In genomic region chrX:38635638-38635931, GRCm38 (mm10) we compare ENCODE assay signal across 8 mouse cellular contexts. TPM values are rescaled to one million over a fixed set of nuclear protein-coding genes. Genes with fewer than 3 reads are reported as not detected.
DNase-seq lines count a peak whose midpoint lies in the region; ATAC-seq lines count a peak whose summit lies in the region.

No protein-coding gene starts in this region.

- H3K4me2 ChIP-seq in neural tube, embryonic 11.5 days (ENCODE audit: low read depth): peak overlapping the region; percentile 38
- H3K4me2 ChIP-seq in liver, embryonic 13.5 days: peak overlapping the region; percentile 64

- no peak overlapping the region for H3K27ac ChIP-seq in neural tube, embryonic 11.5 days (ENCODE audit: low read depth, low read length)
- no peak overlapping the region; the same call in 1 of the 2 replicates for H3K27ac ChIP-seq in liver, embryonic 13.5 days

- H3K36me3 ChIP-seq in erythroblast, embryonic 14.5 days (ENCODE audit: control insufficient read depth): peaks cover 8% of the 10 kb centered on the region
- H3K36me3 ChIP-seq in neural tube, embryonic 11.5 days (ENCODE audit: control insufficient read depth, insufficient read depth, low read length): no peaks in the 10 kb centered on the region
- H3K36me3 ChIP-seq in liver, embryonic 13.5 days: no peaks in the 10 kb centered on the region

- H3K4me1 ChIP-seq in erythroblast, embryonic 14.5 days (ENCODE audit: control insufficient read depth): peaks cover 14% of the 10 kb centered on the region
- H3K4me1 ChIP-seq in neural tube, embryonic 11.5 days (ENCODE audit: control insufficient read depth, insufficient read depth, low read length): no peaks in the 10 kb centered on the region
- peaks cover 3% of the 10 kb centered on the region; the same call in 1 of the 2 replicates for H3K4me1 ChIP-seq in liver, embryonic 13.5 days (replicated peaks)

- H3K27me3 ChIP-seq in erythroblast, embryonic 14.5 days (ENCODE audit: control insufficient read depth): no peaks in the 10 kb centered on the region; the same call in 1 of the 2 replicates
- no peaks in the 10 kb centered on the region for H3K27me3 ChIP-seq in neural tube, embryonic 11.5 days (ENCODE audit: control insufficient read depth, insufficient read depth, low read length)
- H3K27me3 ChIP-seq in liver, embryonic 13.5 days: 0 out of 2 replicates have a peak, but pooled peaks cover 4% of the 10 kb centered on the region

- peaks cover 4% of the 10 kb centered on the region for H3K9me3 ChIP-seq in erythroblast, embryonic 14.5 days (ENCODE audit: control insufficient read depth, low read length)
- no peaks in the 10 kb centered on the region for H3K9me3 ChIP-seq in neural tube, embryonic 11.5 days (ENCODE audit: control insufficient read depth, low read length)
- H3K9me3 ChIP-seq in liver, embryonic 13.5 days (replicated peaks): no peaks in the 10 kb centered on the region

- H3K4me3 ChIP-seq in erythroblast, embryonic 14.5 days (replicated peaks): peak overlapping the region; percentile 86
- H3K4me3 ChIP-seq in neural tube, embryonic 11.5 days (ENCODE audit: low read depth, low read length): no peak overlapping the region; the same call in 1 of the 2 replicates
- H3K4me3 ChIP-seq in liver, embryonic 13.5 days (replicated peaks): peak overlapping the region; percentile 56

- ATAC-seq in erythroblast, adult 5-6 weeks (replicated peaks; ENCODE audit: low FRiP score, poor library complexity, severe bottlenecking): no peak
- ATAC-seq in neural tube, embryonic 11.5 days (ENCODE audit: insufficient read depth, low FRiP score, low TSS enrichment): 0 out of 2 replicates have a peak, but pooled peaks have one; percentile 2
- no peak for ATAC-seq in liver, embryonic 13.5 days (ENCODE audit: low read depth)

- DNase-seq in neural tube, embryonic 11.5 days (ENCODE audit: low spot score): no peak
- DNase-seq in neural tube, embryonic 10.5 days (ENCODE audit: extremely low spot score, low spot score): no peak
- DNase-seq in liver, embryonic 13.5 days: no peak
- DNase-seq in yolk sac, embryonic 10.5 days (ENCODE audit: low spot score): no peak
- no peak for DNase-seq in thymus, postnatal 36 days
- DNase-seq in frontal cortex, postnatal 14 days (ENCODE audit: low spot score in 2 of 2): no peak

- H3K9ac ChIP-seq in neural tube, embryonic 11.5 days (ENCODE audit: low read length): no peak overlapping the region
- peak overlapping the region; percentile 57 for H3K9ac ChIP-seq in liver, embryonic 13.5 days

RNA-seq across cellular contexts. Expression of gene C1galt1c1, which starts 0.7 kb away (rescaled TPM):
- polyA plus RNA-seq in erythroblast, embryonic 14.5 days (2012): 0.05 TPM in 1 of 2 replicates, not detected in the other
- 15.0 and 32.4 TPM in 2 replicates for total RNA-seq in erythroblast, adult 5-6 weeks (2015; ENCODE audit: low replicate concordance)
- total RNA-seq in erythroblast, adult 5-6 weeks (2017; ENCODE audit: low replicate concordance): 21.7 and 23.4 TPM in 2 replicates
- polyA plus RNA-seq in neural tube, embryonic 11.5 days (2014; fragmentation: Nextera tagmentation; extraction: Ambion mirVana): 22.7 and 23.4 TPM in 2 replicates
- 13.8 and 14.3 TPM in 2 replicates for polyA plus RNA-seq in liver, embryonic 13.5 days (2015; fragmentation: Nextera tagmentation; extraction: Ambion mirVana)

RNA-seq across cellular contexts. Expression of gene Mcts1, which starts 35.2 kb away (rescaled TPM):
- 0.11 TPM in 1 of 2 replicates, not detected in the other for polyA plus RNA-seq in erythroblast, embryonic 14.5 days (2012)
- total RNA-seq in erythroblast, adult 5-6 weeks (2015; ENCODE audit: low replicate concordance): 8.1 and 36.4 TPM in 2 replicates
- 11.7 and 21.2 TPM in 2 replicates for total RNA-seq in erythroblast, adult 5-6 weeks (2017; ENCODE audit: low replicate concordance)
- polyA plus RNA-seq in neural tube, embryonic 11.5 days (2014; fragmentation: Nextera tagmentation; extraction: Ambion mirVana): 102 TPM in 2 replicates
- polyA plus RNA-seq in liver, embryonic 13.5 days (2015; fragmentation: Nextera tagmentation; extraction: Ambion mirVana): 55.1 and 62.8 TPM in 2 replicates

RNA-seq across cellular contexts. Expression of gene Cul4b, which starts 59.6 kb away (rescaled TPM):
- 0.16 and 0.18 TPM in 2 replicates for polyA plus RNA-seq in erythroblast, embryonic 14.5 days (2012)
- total RNA-seq in erythroblast, adult 5-6 weeks (2015; ENCODE audit: low replicate concordance): 12.7 and 29.5 TPM in 2 replicates
- total RNA-seq in erythroblast, adult 5-6 weeks (2017; ENCODE audit: low replicate concordance): 17.4 and 17.9 TPM in 2 replicates
- 45.5 and 47.8 TPM in 2 replicates for polyA plus RNA-seq in neural tube, embryonic 11.5 days (2014; fragmentation: Nextera tagmentation; extraction: Ambion mirVana)
- 12.8 and 17.6 TPM in 2 replicates for polyA plus RNA-seq in liver, embryonic 13.5 days (2015; fragmentation: Nextera tagmentation; extraction: Ambion mirVana)

Comparison
In these comparisons a context has a peak if more than half of its experiments do, and no peak if none do; other contexts are left out.
1. RNA of gene C1galt1c1, which starts 0.7 kb away (polyA plus RNA-seq): 22.7 to 23.4 TPM in neural tube, embryonic 11.5 days and 13.8 to 14.3 TPM in liver, embryonic 13.5 days; 0.05 TPM in erythroblast, embryonic 14.5 days; every median in the first group is over 10 times any median in the second.
2. RNA of gene Mcts1, which starts 35.2 kb away (polyA plus RNA-seq): 102 TPM in neural tube, embryonic 11.5 days and 55.1 to 62.8 TPM in liver, embryonic 13.5 days; 0.11 TPM in erythroblast, embryonic 14.5 days; every median in the first group is over 10 times any median in the second.
3. RNA of gene Cul4b, which starts 59.6 kb away (polyA plus RNA-seq): 45.5 to 47.8 TPM in neural tube, embryonic 11.5 days and 12.8 to 17.6 TPM in liver, embryonic 13.5 days; 0.16 to 0.18 TPM in erythroblast, embryonic 14.5 days; every median in the first group is over 10 times any median in the second.